Mouse (Mus musculus): ENCODE results near the gene Smyd3. TPM values are rescaled to one million over a fixed set of nuclear protein-coding genes. Genes with fewer than 3 reads are reported as not detected.

The Smyd3 gene
- polyA plus RNA-seq, 1 experiment from 2014 or later: 5.8 TPM

DNA sequence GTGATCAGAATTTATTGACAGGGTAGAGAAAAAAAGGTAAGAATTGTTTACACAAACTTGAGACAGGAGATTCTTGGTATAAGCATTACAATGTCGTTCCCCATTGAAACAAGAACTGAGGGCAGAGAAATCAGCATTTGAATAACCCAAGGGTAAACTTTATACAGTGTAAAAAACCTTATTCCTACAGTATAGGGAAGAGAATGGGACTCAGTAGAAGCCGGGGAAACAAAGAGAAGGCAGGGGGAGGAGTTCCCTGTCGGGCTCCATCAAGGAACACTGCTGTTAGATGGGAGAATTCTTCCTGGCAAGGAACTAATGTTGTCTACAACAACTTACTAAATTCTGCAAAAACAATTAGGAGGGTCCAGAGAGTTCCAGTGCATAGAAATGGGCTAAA is 250.9 kb downstream of the Smyd3 start:
- Histone ChIP-seq H3K4me2 (replicated peaks; ENCODE audit: low read depth, low read length) (no peak overlapping the region), H3K36me3 (ENCODE audit: insufficient read depth, low read length) (no peaks in the 10 kb centered on the region), H3K4me1 (ENCODE audit: insufficient read depth, low read depth, low read length) (no peaks in the 10 kb centered on the region), H3K27ac (ENCODE audit: low read length) (no peak overlapping the region), H3K9ac (replicated peaks; ENCODE audit: low read depth) (no peak overlapping the region), H3K9me3 (ENCODE audit: low read length) (no peaks in the 10 kb centered on the region), H3K27me3 (replicated peaks; ENCODE audit: insufficient read depth, low read length) (no peaks in the 10 kb centered on the region), H3K4me3 (ENCODE audit: low read depth, low read length) (no peak overlapping the region)
- DNase-seq (ENCODE audit: low spot score) (no peak), ATAC-seq (no peak)
- TF ChIP-seq EP300 (IDR thresholded peaks at IDR 0.05): no peak
- no peak for TF ChIP-seq CTCF (IDR thresholded peaks at IDR 0.05)
- WGBS: 72% methylated on average over 3 of the region's 3 CpGs

DNA sequence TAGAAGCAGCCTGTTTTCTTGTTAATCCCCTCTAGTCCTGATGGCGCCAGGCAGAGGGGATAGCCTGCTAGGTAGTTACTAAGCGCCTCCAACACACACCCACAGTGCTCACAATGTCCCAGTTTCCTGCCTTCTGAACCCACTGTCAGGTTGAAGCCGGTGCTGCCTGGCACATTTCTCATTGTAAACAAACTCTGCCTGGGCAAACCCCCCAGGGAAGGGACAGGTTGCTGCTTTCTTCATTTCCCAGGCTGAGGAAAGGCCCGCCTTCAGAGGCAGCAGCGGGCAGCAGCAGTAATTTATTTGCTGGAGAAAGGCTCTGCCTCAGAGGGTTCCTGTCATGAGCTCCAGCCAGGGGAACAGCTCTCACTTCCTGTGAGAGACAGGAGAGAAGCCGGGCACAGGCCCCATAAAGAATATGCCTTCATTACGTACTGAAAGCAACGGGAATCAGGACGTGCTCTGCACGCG is 256.3 kb downstream of the Smyd3 start:
- no peak overlapping the region for H3K27ac ChIP-seq (ENCODE audit: low read length)
- H3K9ac ChIP-seq (replicated peaks; ENCODE audit: low read depth): no peak overlapping the region
- H3K36me3 ChIP-seq (ENCODE audit: insufficient read depth, low read length): no peaks in the 10 kb centered on the region
- no peaks in the 10 kb centered on the region for H3K4me1 ChIP-seq (ENCODE audit: insufficient read depth, low read depth, low read length)
- no peaks in the 10 kb centered on the region for H3K27me3 ChIP-seq (replicated peaks; ENCODE audit: insufficient read depth, low read length)
- DNase-seq (ENCODE audit: low spot score) (no peak), ATAC-seq (no peak)
- H3K4me2 ChIP-seq (replicated peaks; ENCODE audit: low read depth, low read length): no peak overlapping the region
- TF ChIP-seq EP300 (IDR thresholded peaks at IDR 0.05) (no peak), CTCF (IDR thresholded peaks at IDR 0.05) (no peak)
- no peaks in the 10 kb centered on the region for H3K9me3 ChIP-seq (ENCODE audit: low read length)
- H3K4me3 ChIP-seq (ENCODE audit: low read depth, low read length): no peak overlapping the region
- 44% methylated on average over 11 of the region's 11 CpGs for WGBS

DNA sequence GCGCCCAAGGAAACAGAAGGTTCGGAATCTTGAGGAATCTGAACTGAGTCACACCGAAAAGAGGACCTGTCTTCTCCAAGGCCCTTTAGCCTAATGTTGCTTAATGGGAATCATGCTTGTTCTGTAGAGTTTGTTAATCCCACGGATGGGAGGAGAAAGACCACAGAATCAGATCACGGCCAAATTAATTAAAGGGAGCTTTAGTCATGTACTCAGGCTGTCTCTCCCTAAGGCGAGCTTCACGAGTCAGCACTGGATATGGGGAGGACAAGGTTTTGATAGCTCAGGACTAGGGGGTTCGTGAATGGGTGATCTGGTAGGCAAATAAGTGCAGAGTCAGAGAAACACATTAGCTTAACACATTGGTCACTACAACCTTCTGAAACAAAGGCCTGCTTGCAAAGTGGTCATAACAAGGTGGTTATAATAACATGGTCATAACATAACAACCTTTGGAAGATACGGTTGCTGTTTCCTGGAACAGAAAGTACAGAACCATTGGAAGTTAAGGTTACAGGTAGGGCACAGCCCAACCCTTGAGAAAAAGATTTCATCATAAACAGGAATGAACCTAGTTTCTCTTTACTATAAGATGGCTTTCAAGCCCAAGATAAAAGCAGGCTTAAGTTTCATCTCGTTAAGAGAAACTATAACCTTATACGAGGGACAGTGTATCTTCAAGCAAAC is 261.9 kb downstream of the Smyd3 start:
- no peak overlapping the region for H3K4me2 ChIP-seq (replicated peaks; ENCODE audit: low read depth, low read length)
- H3K27me3 ChIP-seq (replicated peaks; ENCODE audit: insufficient read depth, low read length): no peaks in the 10 kb centered on the region
- no peak overlapping the region for H3K27ac ChIP-seq (ENCODE audit: low read length)
- no peak overlapping the region for H3K9ac ChIP-seq (replicated peaks; ENCODE audit: low read depth)
- TF ChIP-seq CTCF (IDR thresholded peaks at IDR 0.05) (no peak), EP300 (IDR thresholded peaks at IDR 0.05) (no peak)
- WGBS: 82% methylated on average over 11 of the region's 11 CpGs
- H3K9me3 ChIP-seq (ENCODE audit: low read length): no peaks in the 10 kb centered on the region
- ATAC-seq: peak; percentile 30; the same call in 1 of the 2 replicates
- no peaks in the 10 kb centered on the region for H3K4me1 ChIP-seq (ENCODE audit: insufficient read depth, low read depth, low read length)
- H3K36me3 ChIP-seq (ENCODE audit: insufficient read depth, low read length): no peaks in the 10 kb centered on the region
- DNase-seq (ENCODE audit: low spot score): peak; percentile 38
- H3K4me3 ChIP-seq (ENCODE audit: low read depth, low read length): no peak overlapping the region

DNA sequence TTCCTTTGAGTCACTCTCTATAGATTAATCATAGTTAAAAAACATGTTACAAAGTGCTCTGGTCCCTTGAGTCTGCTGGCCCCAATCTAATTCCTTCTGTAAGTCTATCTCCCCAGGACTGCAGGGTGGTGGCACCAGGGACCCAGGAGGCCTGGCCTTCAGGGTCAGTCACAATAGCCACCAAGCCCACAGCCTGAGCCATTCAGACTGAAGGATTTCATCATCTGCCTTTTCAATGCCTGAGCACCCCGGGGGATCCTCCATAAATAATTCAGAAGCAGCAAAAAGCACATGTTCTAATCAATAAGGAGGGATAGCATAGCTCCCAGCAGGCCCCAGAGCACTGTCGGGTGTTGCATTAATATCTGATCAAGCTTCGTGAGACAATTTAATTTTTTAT is 263.3 kb downstream of the Smyd3 start:
- WGBS: 66% methylated on average over 3 of the region's 3 CpGs
- TF ChIP-seq EP300 (IDR thresholded peaks at IDR 0.05) (no peak), CTCF (IDR thresholded peaks at IDR 0.05) (no peak)
- Histone ChIP-seq H3K36me3 (ENCODE audit: insufficient read depth, low read length) (no peaks in the 10 kb centered on the region), H3K4me2 (replicated peaks; ENCODE audit: low read depth, low read length) (no peak overlapping the region), H3K27me3 (replicated peaks; ENCODE audit: insufficient read depth, low read length) (no peaks in the 10 kb centered on the region), H3K9me3 (ENCODE audit: low read length) (no peaks in the 10 kb centered on the region), H3K9ac (replicated peaks; ENCODE audit: low read depth) (no peak overlapping the region), H3K4me3 (ENCODE audit: low read depth, low read length) (no peak overlapping the region), H3K4me1 (ENCODE audit: insufficient read depth, low read depth, low read length) (no peaks in the 10 kb centered on the region), H3K27ac (ENCODE audit: low read length) (no peak overlapping the region)
- DNase-seq (ENCODE audit: low spot score): no peak
- no peak for ATAC-seq

DNA sequence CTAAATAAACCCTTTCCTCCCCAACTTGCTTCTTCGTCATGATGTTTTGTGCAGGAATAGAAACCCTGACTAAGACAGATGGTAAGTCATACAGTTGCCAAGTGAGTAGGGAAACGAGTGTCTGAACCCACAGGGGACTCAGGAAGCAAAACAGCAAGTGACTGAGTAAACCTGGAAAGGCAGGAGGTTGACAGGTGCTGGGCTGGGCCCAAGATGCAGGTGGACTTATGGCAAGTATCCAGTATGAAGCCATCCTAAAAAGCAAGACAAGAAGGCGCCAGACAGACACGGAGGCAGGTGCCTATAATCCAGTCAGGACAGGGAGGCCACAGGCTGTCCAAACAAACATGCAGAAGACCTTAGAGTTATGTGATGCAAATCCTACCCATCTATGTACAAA is 265.2 kb downstream of the Smyd3 start:
- TF ChIP-seq CTCF (IDR thresholded peaks at IDR 0.05): no peak
- TF ChIP-seq EP300 (IDR thresholded peaks at IDR 0.05): no peak
- Histone ChIP-seq H3K4me3 (ENCODE audit: low read depth, low read length) (no peak overlapping the region), H3K9ac (replicated peaks; ENCODE audit: low read depth) (no peak overlapping the region), H3K27me3 (replicated peaks; ENCODE audit: insufficient read depth, low read length) (no peaks in the 10 kb centered on the region), H3K9me3 (ENCODE audit: low read length) (no peaks in the 10 kb centered on the region), H3K4me1 (ENCODE audit: insufficient read depth, low read depth, low read length) (no peaks in the 10 kb centered on the region), H3K36me3 (ENCODE audit: insufficient read depth, low read length) (no peaks in the 10 kb centered on the region), H3K27ac (ENCODE audit: low read length) (no peak overlapping the region), H3K4me2 (replicated peaks; ENCODE audit: low read depth, low read length) (no peak overlapping the region)
- DNase-seq (ENCODE audit: low spot score): no peak
- no peak for ATAC-seq
- WGBS: 62% methylated on average over 4 of the region's 4 CpGs

DNA sequence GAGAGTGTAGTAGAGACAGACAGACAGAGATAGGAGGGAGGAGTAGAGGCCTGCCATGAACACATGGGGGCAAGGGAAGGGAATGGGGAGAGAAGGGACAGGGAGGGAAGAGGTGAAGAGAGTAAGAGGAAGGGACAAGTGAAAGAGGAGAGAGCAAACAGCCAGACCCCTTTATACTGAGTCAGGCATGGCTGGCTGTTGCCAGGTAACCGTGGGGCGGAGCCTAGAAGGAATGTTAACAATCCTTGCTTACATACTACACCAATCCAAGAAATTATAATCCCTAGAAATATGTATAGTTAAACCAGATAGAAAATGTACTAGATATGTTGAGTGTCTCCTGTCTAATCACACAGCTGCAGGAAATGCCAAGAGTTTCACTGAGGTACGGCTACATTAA is 267.5 kb downstream of the Smyd3 start:
- Histone ChIP-seq H3K4me1 (ENCODE audit: insufficient read depth, low read depth, low read length) (no peaks in the 10 kb centered on the region), H3K36me3 (ENCODE audit: insufficient read depth, low read length) (no peaks in the 10 kb centered on the region), H3K9ac (replicated peaks; ENCODE audit: low read depth) (no peak overlapping the region), H3K27me3 (replicated peaks; ENCODE audit: insufficient read depth, low read length) (no peaks in the 10 kb centered on the region), H3K27ac (ENCODE audit: low read length) (no peak overlapping the region), H3K9me3 (ENCODE audit: low read length) (no peaks in the 10 kb centered on the region), H3K4me3 (ENCODE audit: low read depth, low read length) (no peak overlapping the region), H3K4me2 (replicated peaks; ENCODE audit: low read depth, low read length) (no peak overlapping the region)
- TF ChIP-seq EP300 (IDR thresholded peaks at IDR 0.05) (no peak), CTCF (IDR thresholded peaks at IDR 0.05) (no peak)
- DNase-seq (ENCODE audit: low spot score) (no peak), ATAC-seq (no peak)
- WGBS: 85% methylated on average over 3 of the region's 3 CpGs
